Mouse (Mus musculus): ENCODE measurements at regions not wholly inside any gene's neighbourhood (a gene's known extent, or its start where the extent isn't known, plus 50 kb on each side); places are given as distances from the start of the nearest gene placed in this dataset.

- DNase-seq (ENCODE audit: low spot score in 2 of 2): peak; percentile 67 to 80
Measured at GRCm38 (mm10) chr5:74943737-74944403, 100.7 kb downstream of the Chic2 start.

- DNase-seq (ENCODE audit: low spot score in 2 of 2): no peak
Measured at GRCm38 (mm10) chr5:74941426-74941825, 103.1 kb downstream of the Chic2 start.

- DNase-seq (ENCODE audit: low spot score in 2 of 2): no peak
Measured at GRCm38 (mm10) chr5:74937416-74937940, 107.1 kb downstream of the Chic2 start.

GRCm38 (mm10) chr5:74936087-74936486 is 108.5 kb downstream of the Chic2 start:
- DNase-seq (ENCODE audit: low spot score in 2 of 2): no peak

- no peak for DNase-seq (ENCODE audit: low spot score in 2 of 2)
Measured at GRCm38 (mm10) chr5:74935676-74936075, 108.9 kb downstream of the Chic2 start.

- DNase-seq (ENCODE audit: low spot score in 2 of 2): no peak
Measured at GRCm38 (mm10) chr5:74933276-74933675, 111.3 kb downstream of the Chic2 start.

- no peak for DNase-seq (ENCODE audit: low spot score in 2 of 2)
Measured at GRCm38 (mm10) chr5:74932206-74932605, 112.4 kb downstream of the Chic2 start.

GRCm38 (mm10) chr5:74931765-74932164 is 112.8 kb downstream of the Chic2 start:
- DNase-seq (ENCODE audit: low spot score in 2 of 2): no peak

- DNase-seq (ENCODE audit: low spot score in 2 of 2): no peak
Measured at GRCm38 (mm10) chr5:74927543-74927942, 117.0 kb downstream of the Chic2 start.

GRCm38 (mm10) chr5:74925769-74926168 is 118.8 kb downstream of the Chic2 start:
- DNase-seq (ENCODE audit: low spot score in 2 of 2): no peak

- no peak for DNase-seq (ENCODE audit: low spot score in 2 of 2)
Measured at GRCm38 (mm10) chr5:74924031-74924533, 120.5 kb downstream of the Chic2 start.

- DNase-seq (ENCODE audit: low spot score in 2 of 2): no peak
Measured at GRCm38 (mm10) chr5:74923337-74923736, 121.2 kb downstream of the Chic2 start.

- DNase-seq (ENCODE audit: low spot score in 2 of 2): no peak
Measured at GRCm38 (mm10) chr5:74922881-74923280, 121.7 kb downstream of the Chic2 start.

- no peak for DNase-seq (ENCODE audit: low spot score in 2 of 2)
Measured at GRCm38 (mm10) chr5:74920939-74921338, 123.6 kb downstream of the Chic2 start.

- no peak for DNase-seq (ENCODE audit: low spot score in 2 of 2)
Measured at GRCm38 (mm10) chr5:74920490-74920889, 124.1 kb downstream of the Chic2 start.

GRCm38 (mm10) chr5:74905504-74906061 is 139.0 kb downstream of the Chic2 start:
- DNase-seq (ENCODE audit: low spot score in 2 of 2): no peak

GRCm38 (mm10) chr5:74904927-74905503 is 139.6 kb downstream of the Chic2 start:
- DNase-seq (ENCODE audit: low spot score in 2 of 2): no peak

GRCm38 (mm10) chr5:74904327-74904726 is 140.2 kb downstream of the Chic2 start:
- DNase-seq (ENCODE audit: low spot score in 2 of 2): no peak

GRCm38 (mm10) chr5:74903711-74904110 is 140.9 kb downstream of the Chic2 start:
- DNase-seq (ENCODE audit: low spot score in 2 of 2): no peak

GRCm38 (mm10) chr5:74897133-74897532 is 147.4 kb downstream of the Chic2 start:
- no peak for DNase-seq (ENCODE audit: low spot score in 2 of 2)

- no peak for DNase-seq (ENCODE audit: low spot score in 2 of 2)
Measured at GRCm38 (mm10) chr5:74893276-74893675, 151.3 kb downstream of the Chic2 start.

GRCm38 (mm10) chr5:74891541-74891940 is 153.0 kb downstream of the Chic2 start:
- DNase-seq (ENCODE audit: low spot score in 2 of 2): no peak

- no peak for DNase-seq (ENCODE audit: low spot score in 2 of 2)
Measured at GRCm38 (mm10) chr5:74888934-74889333, 155.6 kb downstream of the Chic2 start.

All from layer of hippocampus, adult 8-10 months (tissue).